Mouse (Mus musculus) heart, adult 2 months (tissue): ENCODE measurements around the gene Abhd16b. TPM values are rescaled to one million over a fixed set of nuclear protein-coding genes. Genes with fewer than 3 reads are reported as not detected.

Source experiments
- DNase-seq, 2 experiments: peaks; one replicate each; pipeline ENCODE4 v3.0.0; 2021
- H3K27ac ChIP-seq: fragments of 200-600 bp; 2 replicates; pipeline ENCODE4 v1.8.1; 2022
- H3K27me3 ChIP-seq: fragments of 200-500 bp; 2 replicates; pipeline ENCODE4 v1.6.1; 2012; ENCODE audit warnings: mild to moderate bottlenecking, low read length, inconsistent platforms, mixed read lengths; ENCODE audit not compliant: control insufficient read depth, insufficient read depth
- H3K36me3 ChIP-seq: fragments of 200-500 bp; 2 replicates; pipeline ENCODE4 v1.6.1; 2012; ENCODE audit warnings: low read length, inconsistent platforms; ENCODE audit not compliant: control insufficient read depth, insufficient read depth
- H3K4me1 ChIP-seq: fragments of 200-500 bp; 2 replicates; pipeline ENCODE4 v1.6.1; 2011; ENCODE audit warnings: low read length; ENCODE audit not compliant: control insufficient read depth, insufficient read depth
- H3K4me3 ChIP-seq: fragments of 200-600 bp; 2 replicates; pipeline ENCODE4 v1.8.1; 2022
- H3K79me2 ChIP-seq: fragments of 200-500 bp; replicated peaks from 2 replicates; pipeline ENCODE4 v1.6.1; 2012; ENCODE audit warnings: mild to moderate bottlenecking, inconsistent platforms, low read length, moderate library complexity, mixed read lengths; ENCODE audit not compliant: control insufficient read depth, insufficient read depth
- H3K9ac ChIP-seq: fragments of 200-500 bp; 2 replicates; pipeline ENCODE4 v1.6.1; 2012; ENCODE audit warnings: low read depth, mild to moderate bottlenecking, control low read depth, inconsistent platforms, low read length, mixed read lengths
- CTCF ChIP-seq: fragments of 200-600 bp; IDR thresholded peaks from 2 replicates; pipeline ENCODE4 v1.8.1; 2022; ENCODE audit warnings: antibody characterized with exemption, mild to moderate bottlenecking, moderate library complexity
- EP300 ChIP-seq: fragments of 200-500 bp; IDR thresholded peaks from 2 replicates; pipeline ENCODE4 v1.6.1; 2011; ENCODE audit warnings: low read depth, low read length, control low read depth; ENCODE audit not compliant: insufficient read depth
- POLR2A ChIP-seq: fragments of 200-500 bp; IDR thresholded peaks from 2 replicates; pipeline ENCODE4 v1.6.1; 2011; ENCODE audit warnings: mild to moderate bottlenecking, low read depth, low read length, control low read depth; ENCODE audit not compliant: insufficient read depth
- WGBS: fragments of 180-500 bp; shearing (Covaris S2); methylation state at CpG from one replicate; pipeline ENCODE4 v1.1.7; 2018; 5-methylcytosine and 5-hydroxymethylcytosine counted together
- intact Hi-C: fragments of 180-260 bp; cut with DNase I; formaldehyde crosslinking; loops from one replicate; pipeline ENCODE4 v1.15.1; 2025
- polyA plus RNA-seq: library from polyadenylated mRNA; depleted of rRNA; stranded (reverse); fragments of >200 nt; gene quantifications from 2 replicates; pipeline ENCODE4 v1.2.3, GENCODE M21; 2012
- total RNA-seq, 2 experiments: library from RNA; stranded (reverse); gene quantifications; 2 replicates each; pipeline ENCODE4 v1.2.3; 2021

The Abhd16b gene
- total and polyA plus RNA-seq, 3 experiments: not detected

DNA sequence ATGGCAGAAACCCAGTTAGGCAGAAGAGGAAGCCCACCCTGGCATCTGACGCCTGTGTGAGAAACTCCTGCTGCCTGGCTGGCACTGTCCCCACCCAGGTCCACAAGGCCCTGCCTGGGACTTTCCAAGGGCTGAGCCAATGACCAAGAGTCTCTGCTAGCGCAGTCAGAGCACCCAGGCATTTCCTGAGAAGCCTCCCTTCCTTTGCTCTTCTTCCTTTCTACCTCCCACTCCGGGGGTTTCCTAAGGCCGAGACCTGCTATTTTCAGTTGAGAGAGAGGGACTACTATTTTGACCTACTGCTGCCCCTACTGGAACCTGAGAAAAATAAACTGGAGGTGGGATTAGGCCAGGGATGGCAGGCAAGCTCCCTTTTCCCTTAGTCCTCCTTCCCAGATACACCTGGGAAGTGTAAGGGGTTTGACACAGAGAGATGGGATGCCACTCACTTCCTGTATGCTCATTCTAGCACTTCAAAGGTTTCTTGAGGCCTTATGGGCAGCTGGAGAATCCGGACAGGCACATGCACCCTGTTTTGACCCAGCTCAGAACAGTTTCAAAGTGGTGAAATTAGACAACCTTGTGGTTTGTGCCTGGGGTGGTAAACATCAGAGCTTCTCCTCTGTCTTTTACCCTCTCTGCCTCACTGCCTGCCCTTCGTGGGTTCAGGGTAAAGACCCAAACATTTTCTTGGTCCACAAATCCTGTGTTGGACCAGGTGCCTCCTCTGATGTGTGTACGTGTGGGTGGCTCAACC, 9.3 kb upstream of the Abhd16b start:
- 22% methylated on average over 7 of the region's 7 CpGs for WGBS
- H3K4me3 ChIP-seq: peak overlapping the region; percentile 29; the same call in 1 of the 2 replicates
- no peaks in the 10 kb centered on the region for H3K27me3 ChIP-seq
- H3K79me2 ChIP-seq: no peaks in the 10 kb centered on the region
- peaks cover 9% of the 10 kb centered on the region for H3K36me3 ChIP-seq
- peak; percentile 78 to 82 for DNase-seq
- H3K27ac ChIP-seq: peak overlapping the region; percentile 76
- TF ChIP-seq POLR2A (no peak), CTCF (peak; percentile 78), EP300 (peak; percentile 65; the same call in 1 of the 2 replicates)
- intact Hi-C loops: loop anchor here (1.0 to 2.0 kb wide), 2 partner anchors 13 to 25 kb away; no protein-coding TSS in a partner anchor
- H3K4me1 ChIP-seq: peaks cover 27% of the 10 kb centered on the region
- H3K9ac ChIP-seq: peak overlapping the region; percentile 39; the same call in 1 of the 2 replicates

DNA sequence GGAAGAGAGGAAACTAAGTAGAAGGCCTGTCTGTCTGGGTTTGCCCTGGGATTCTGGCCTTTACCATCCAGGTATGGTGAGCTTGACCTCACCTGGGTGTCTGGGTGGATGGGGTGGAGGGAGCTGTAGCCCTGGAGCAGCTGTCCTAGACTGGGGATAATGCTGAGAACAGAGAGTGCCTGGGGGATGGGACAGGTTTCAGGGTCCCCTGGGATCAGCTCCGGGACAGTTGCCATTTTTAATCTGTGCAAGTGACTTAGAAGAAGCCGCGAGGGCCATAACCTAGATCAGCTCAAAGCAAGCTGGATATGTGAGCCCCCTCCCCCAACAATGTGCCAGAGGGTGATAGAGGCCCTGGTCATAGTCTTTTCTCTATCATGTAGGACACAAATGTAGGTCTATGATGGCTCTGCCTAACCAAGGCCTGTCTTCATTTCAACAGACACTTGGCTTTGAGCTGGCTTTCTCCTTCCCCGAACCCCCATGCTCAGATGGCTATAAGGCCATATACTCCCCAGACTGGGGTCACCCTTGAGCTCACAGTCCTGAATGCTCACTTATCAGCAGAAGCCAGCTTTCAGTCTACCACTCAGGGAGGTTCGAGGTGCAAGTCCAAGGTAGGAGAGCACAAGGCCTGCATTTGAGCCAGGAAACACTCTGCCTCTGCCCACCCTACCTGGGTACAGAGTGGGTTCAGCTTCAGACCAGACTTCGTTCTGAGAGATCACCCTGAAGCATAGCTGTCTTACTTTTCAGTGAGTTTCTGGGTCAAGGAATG, 8.4 kb upstream of the Abhd16b start:
- peaks cover 27% of the 10 kb centered on the region for H3K4me1 ChIP-seq
- TF ChIP-seq CTCF (no peak), EP300 (no peak), POLR2A (no peak)

DNA sequence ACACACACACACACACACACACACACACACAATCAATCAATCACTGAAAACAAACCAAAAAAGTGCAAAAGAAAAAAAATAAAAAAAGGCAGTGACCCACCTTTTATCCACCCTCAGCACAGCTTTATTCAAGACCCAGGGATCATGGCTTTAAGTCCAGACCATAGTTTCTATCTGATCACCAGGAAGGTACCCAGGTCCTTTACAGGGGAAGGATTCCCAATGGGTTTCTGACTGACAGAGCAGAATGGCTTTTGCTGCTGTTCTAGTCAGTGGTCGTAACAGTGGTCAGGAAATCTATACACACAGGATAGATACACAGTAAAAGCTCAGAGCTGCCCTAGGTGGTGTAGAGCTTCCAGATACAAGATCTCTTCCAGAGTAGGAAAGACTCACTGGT, 7.3 kb upstream of the Abhd16b start:
- intact Hi-C loops: loop anchor here (2.0 kb wide), 1 partner anchor 15 kb away; no protein-coding TSS in a partner anchor
- no peak overlapping the region; the same call in 1 of the 2 replicates for H3K27ac ChIP-seq
- no peak for DNase-seq
- H3K79me2 ChIP-seq: no peaks in the 10 kb centered on the region
- H3K4me3 ChIP-seq: no peak overlapping the region
- no peak for TF ChIP-seq POLR2A
- no peak for TF ChIP-seq EP300
- TF ChIP-seq CTCF: no peak
- no peak overlapping the region for H3K9ac ChIP-seq
- peaks cover 9% of the 10 kb centered on the region for H3K36me3 ChIP-seq
- no peaks in the 10 kb centered on the region for H3K27me3 ChIP-seq
- WGBS: 34% methylated on average over 1 of the region's 1 CpGs
- H3K4me1 ChIP-seq: peaks cover 27% of the 10 kb centered on the region

More for the DNA sequence above, 8.4 kb upstream of the Abhd16b start:
- H3K4me3 ChIP-seq: no peak overlapping the region
- WGBS: 59% methylated on average over 6 of the region's 6 CpGs
- intact Hi-C loops: loop anchor here (2.0 kb wide), 1 partner anchor 14 kb away; no protein-coding TSS in a partner anchor
- no peaks in the 10 kb centered on the region for H3K27me3 ChIP-seq
- no peaks in the 10 kb centered on the region for H3K79me2 ChIP-seq
- peaks cover 9% of the 10 kb centered on the region for H3K36me3 ChIP-seq
- peak overlapping the region; percentile 76 for H3K27ac ChIP-seq
- no peak overlapping the region for H3K9ac ChIP-seq
- DNase-seq: peak; percentile 42 to 63

DNA sequence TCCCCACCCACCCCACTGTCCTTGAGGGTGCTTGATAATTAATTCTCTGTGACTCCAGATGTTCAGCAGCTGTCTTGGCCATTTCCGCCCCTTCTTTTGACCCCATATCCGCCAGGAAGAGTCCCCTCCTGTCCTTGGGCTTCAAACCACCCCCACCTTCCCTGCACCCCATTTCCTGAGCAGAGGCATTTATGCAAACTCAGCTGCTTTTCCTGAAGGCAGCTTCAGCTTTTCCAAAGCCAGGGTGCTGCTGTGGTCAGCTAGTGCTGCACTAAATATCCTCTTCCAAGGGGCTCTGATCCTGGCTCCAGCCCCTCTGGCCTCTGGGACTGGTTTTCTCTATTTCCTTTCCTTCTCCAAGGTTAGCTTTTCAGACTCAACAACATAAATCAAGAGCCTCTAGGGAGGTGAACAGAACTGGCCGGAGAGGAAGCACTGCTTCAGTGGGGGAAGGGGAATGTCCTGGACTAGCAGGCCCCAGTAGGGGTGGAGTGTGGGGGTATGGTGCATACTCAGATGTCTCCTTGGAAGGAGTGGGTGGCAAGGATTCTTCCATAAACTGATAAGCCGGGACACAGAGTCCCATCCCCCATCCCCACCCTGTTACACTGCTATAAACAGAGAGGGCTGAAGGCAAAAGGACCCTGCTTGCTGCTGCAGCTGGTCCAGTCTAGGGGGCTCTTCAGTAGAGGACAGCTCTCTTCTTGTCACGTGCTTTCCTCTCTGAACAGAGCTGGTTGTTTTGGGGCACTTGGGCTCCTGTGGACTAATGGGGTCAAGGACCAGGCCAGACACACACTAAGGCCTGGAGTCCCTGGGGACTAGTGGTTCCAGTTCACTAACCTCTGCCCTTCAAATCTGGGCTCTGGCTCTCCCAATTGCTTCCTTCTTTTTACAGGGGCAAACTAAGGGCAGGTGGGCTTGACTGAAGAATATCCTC, 5.4 kb upstream of the Abhd16b start:
- TF ChIP-seq EP300: no peak
- no peak for TF ChIP-seq CTCF
- no peak for TF ChIP-seq POLR2A
- 0 out of 2 replicates have a peak overlapping the region, but pooled peaks have one; percentile 10 for H3K9ac ChIP-seq
- peak overlapping the region; percentile 84 for H3K27ac ChIP-seq
- peaks cover 9% of the 10 kb centered on the region for H3K36me3 ChIP-seq
- H3K79me2 ChIP-seq: no peaks in the 10 kb centered on the region
- DNase-seq: peak; percentile 59 to 67
- H3K4me3 ChIP-seq: no peak overlapping the region
- H3K27me3 ChIP-seq: no peaks in the 10 kb centered on the region
- 27% methylated on average over 5 of the region's 5 CpGs for WGBS
- H3K4me1 ChIP-seq: peaks cover 27% of the 10 kb centered on the region
- intact Hi-C loops: no loop called here
